Mouse (Mus musculus): ENCODE data around the gene Gm17268.

Gm17268 gene

DNA sequence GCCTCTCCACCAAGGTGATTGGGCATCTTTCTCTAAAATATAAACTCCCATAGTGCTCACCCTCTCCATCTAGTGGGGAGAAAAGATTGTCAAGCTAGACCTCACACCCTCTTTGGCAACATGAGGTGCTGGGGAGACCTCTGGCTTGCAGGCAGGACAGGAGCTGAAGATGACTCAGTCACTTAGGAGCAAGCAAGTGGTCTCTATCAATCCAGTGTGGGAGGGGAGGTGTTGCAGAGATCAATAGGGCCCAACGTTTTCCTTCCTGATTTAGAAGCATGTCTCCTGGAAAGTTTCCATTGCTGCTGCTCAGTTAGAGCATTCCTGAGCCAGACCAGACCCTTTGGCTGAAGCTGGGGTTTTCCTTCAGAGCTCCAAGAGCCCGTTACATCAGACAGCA lies at the start of gene Gm17268:
Gene Gm17268 (minus strand): TSS at position 28 of the 400 bp plus-strand sequence.
- DNase-seq (ENCODE audit: low read depth, low spot score): no peak

DNA sequence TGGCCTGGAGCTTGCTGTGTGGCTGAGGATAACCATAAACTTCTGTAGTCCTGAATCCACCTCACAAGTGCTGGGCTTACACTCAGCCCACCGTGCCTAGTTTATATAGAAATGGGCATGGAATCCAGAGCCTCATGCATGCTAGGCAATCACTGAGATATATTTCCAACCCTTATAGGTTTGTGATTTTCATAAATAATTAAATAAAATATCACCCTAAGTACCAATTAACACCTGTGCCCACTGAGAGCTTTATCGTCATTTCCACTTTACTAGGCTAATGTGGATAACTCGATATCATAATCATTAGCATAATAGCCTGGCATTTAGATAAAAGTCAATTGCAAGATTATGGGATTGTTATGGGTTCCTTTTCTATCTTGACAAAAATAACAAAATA lies 46.0 kb upstream of the Gm17268 start:
- DNase-seq (ENCODE audit: low read depth, low spot score): no peak

DNA sequence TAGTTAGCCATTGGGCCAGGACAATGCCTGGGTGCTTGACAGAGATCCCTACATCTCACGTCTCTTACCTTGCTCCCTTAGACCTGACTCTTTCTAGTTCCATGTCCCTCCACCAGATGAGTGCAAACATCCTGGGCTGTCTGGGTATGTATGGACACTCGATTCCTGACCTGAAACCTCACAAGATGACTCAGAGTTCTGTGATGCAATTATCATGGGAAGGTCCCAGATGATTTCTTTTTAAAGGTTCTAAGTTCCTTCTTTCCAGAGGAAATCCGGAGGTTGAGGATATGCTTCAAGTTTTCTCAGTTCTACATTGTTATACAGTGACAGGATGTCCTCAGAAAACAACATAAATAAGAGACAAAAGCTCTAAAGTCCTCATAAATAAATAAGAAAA lies 42.5 kb upstream of the Gm17268 start:
- DNase-seq (ENCODE audit: low read depth, low spot score): no peak

DNA sequence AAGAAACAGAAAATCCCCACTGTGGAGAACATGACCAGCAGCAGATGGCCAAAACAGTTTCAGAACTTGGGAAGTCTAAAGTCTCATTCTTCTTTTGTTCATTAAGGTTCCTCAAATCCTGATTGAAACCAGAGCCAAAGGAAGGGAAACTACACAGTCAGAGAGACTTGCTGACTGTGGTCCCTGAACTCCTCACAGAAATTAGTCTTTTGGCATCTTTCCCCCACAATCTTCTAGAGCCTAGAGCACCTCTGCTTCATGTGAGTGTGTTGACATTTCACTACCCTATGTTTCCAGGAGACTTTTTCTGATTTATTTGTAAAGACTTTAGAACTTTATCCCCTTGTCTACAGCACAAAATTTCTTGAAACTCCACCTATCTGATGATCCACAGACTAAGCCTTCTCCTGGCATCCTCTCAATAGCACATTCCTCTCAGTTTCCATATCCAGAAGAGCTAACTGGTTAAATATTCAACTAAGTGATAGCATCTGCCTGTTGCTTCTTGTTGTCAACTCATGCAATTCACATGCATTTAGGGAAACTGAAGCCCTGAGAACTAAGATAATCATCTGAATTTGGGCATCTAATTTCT lies 39.9 kb upstream of the Gm17268 start:
- DNase-seq (ENCODE audit: low read depth, low spot score): no peak

- no peak for DNase-seq (ENCODE audit: low read depth, low spot score)
Observed at GRCm38 (mm10) chr11:82077031-82077430, 38.7 kb upstream of the Gm17268 start.

DNA sequence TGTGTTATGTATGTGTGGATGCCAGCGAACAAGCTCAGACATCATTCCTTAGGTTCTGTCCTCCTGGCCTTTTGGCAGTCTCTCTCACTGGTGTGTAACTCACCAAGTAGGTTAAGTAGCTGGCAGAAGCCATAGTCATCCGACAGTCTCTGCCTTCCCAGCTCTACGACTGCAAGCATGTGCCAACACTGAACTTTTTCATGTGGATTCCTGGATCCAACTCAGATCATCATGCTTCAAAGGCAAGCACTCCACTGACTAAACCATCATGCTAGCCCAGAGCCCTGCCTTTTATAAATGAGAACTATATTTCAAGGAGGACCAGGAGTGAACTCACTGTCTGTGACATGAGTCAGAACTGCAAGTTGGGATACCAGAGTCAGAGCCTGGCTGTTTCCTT lies 35.3 kb upstream of the Gm17268 start:
- no peak for DNase-seq (ENCODE audit: low read depth, low spot score)

- no peak for DNase-seq (ENCODE audit: low read depth, low spot score)
Observed at GRCm38 (mm10) chr11:82072984-82073383, 34.6 kb upstream of the Gm17268 start.

DNA sequence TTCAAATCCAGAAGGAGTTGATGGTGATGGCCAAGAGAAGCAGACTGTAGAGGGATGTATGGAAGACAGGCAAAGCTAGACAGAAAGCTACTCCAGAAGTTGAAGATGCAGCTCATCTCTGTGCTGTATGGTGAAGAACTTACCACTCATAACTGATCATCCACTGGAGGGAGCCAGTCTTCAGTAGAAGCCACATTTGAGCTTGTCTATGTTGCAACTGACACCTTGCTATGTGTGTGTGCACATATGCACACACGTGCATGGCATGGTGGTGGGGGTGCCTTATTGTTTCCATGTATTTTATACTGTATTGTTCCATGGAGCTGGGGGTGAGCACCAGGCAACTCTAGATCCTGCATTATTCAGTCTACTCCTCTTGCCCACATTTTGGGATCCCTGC lies 34.0 kb upstream of the Gm17268 start:
- no peak for DNase-seq (ENCODE audit: low read depth, low spot score)

DNA sequence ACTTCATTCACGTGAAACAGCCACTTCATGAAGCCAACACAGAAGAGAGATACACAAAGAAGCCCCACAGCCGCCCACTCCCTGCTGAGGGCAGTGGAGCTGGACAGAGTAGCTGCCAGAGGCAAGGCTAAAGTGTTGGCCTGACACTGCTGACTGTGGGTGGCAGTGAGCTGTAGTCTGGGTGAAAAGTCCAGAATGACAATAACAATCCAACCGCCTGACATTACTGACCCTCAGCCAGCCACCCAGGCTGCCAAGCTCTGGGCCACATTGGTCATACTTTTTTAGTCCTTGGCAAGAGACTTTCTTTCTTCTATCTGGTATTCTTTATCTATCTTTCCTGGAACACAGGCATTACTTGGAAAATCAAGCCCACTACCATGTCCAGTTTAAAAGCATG lies 32.7 kb upstream of the Gm17268 start:
- DNase-seq (ENCODE audit: low read depth, low spot score): no peak

GRCm38 (mm10) chr11:82066953-82067571 lies 28.7 kb upstream of the Gm17268 start:
- no peak for DNase-seq (ENCODE audit: low read depth, low spot score)

- DNase-seq (ENCODE audit: low read depth, low spot score): no peak
Observed at GRCm38 (mm10) chr11:82063454-82063853, 25.1 kb upstream of the Gm17268 start.

GRCm38 (mm10) chr11:82062226-82062625 lies 23.9 kb upstream of the Gm17268 start:
- no peak for DNase-seq (ENCODE audit: low read depth, low spot score)

GRCm38 (mm10) chr11:82057646-82058045 lies 19.3 kb upstream of the Gm17268 start, which contains the start of gene Ccl11:
TSS of gene Ccl11 (plus strand) at chr11:82057823.
- DNase-seq (ENCODE audit: low read depth, low spot score): no peak

- no peak for DNase-seq (ENCODE audit: low read depth, low spot score)
Observed at GRCm38 (mm10) chr11:82053849-82054248, 15.5 kb upstream of the Gm17268 start.

- peak; percentile 50 for DNase-seq (ENCODE audit: low read depth, low spot score)
Observed at GRCm38 (mm10) chr11:82047746-82048415, 9.5 kb upstream of the Gm17268 start.

DNA sequence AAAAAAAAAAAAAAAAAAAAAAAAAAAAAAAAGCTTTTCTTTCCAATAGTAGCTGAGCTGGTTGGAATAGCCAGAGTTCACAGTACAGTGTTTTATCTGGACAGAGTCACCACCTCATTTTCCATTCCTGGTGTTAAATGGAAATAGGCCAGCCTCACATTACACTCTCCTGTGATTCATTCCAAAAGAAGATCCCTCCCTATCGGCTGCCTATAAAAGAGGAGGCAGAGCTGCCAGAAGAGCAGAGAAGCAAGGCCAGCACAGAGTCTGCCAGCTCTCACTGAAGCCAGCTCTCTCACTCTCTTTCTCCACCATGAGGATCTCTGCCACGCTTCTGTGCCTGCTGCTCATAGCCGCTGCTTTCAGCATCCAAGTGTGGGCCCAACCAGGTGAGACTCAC lies 7.1 kb upstream of the Gm17268 start, which contains the start of gene Ccl7:
Gene Ccl7 (plus strand): TSS at position 242 of the 400 bp plus-strand sequence.
- DNase-seq (ENCODE audit: low read depth, low spot score): no peak

- no peak for DNase-seq (ENCODE audit: low read depth, low spot score)
Observed at GRCm38 (mm10) chr11:82041671-82042080, 3.3 kb upstream of the Gm17268 start.

- DNase-seq (ENCODE audit: low read depth, low spot score): no peak
Observed at GRCm38 (mm10) chr11:82039132-82039660, 834 bp upstream of the Gm17268 start.

DNA sequence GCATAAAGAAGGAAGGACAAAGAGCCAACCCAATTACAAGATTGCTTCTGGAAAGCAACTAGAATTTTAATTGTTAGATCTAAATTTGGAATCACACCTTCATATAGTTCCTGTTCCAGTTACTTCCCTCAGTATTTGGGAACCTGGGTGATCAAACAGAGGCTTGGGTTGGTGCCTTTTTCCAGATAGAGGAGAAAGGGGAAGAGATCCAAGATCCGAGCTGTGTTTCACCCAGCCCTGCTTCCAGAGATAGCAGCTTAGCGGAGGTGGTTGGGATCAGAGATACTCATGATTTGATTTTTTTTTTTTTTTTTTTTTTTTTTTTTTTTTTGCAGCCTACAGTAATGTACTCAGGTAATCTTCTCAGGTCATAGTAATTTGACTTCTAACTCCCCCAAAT lies 2.5 kb downstream of the Gm17268 start:
- DNase-seq (ENCODE audit: low read depth, low spot score): no peak

- no peak for DNase-seq (ENCODE audit: low read depth, low spot score)
Observed at GRCm38 (mm10) chr11:82035356-82035755, 3.0 kb downstream of the Gm17268 start, which contains the start of gene Ccl2. TSS of gene Ccl2 (plus strand) at chr11:82035571.

DNA sequence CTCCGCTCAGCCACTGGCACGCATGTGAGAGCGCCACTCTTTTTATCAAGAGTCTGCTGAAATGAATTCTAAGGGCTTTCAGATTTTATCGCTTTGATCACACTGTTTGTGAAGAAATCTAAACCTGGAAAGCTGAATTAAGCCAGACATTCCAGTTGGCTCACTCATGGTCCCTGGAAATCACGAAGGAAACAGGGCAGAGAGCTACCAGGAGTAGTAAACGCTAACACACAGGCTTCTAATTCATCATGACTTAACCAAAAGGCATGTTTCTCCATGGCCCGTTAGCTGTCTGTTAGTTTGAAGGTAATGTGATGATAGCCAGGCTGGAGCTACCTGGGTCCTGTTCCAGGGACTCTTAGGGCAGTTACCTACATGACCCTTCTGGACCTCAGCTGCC lies 3.9 kb downstream of the Gm17268 start:
- no peak for DNase-seq (ENCODE audit: low read depth, low spot score)

GRCm38 (mm10) chr11:82032678-82033344 lies 5.6 kb downstream of the Gm17268 start:
- DNase-seq (ENCODE audit: low read depth, low spot score): no peak
